Mouse (Mus musculus) cerebellum, postnatal 4 days (tissue): ENCODE results near the gene Slc16a7.

Experiments
- DNase-seq, 2 experiments: peaks; one replicate each; pipeline ENCODE4 v3.0.0; 2022; ENCODE audit warnings: low spot score in 2 of 2, mixed read lengths in 1 of 2

Slc16a7 gene

GRCm38 (mm10) chr10:125388876-125389786 lies at the start of gene Slc16a7:
TSS of gene Slc16a7 (minus strand) at chr10:125389465.
- DNase-seq, result peak; percentile 52 to 77

- no peak for DNase-seq
These were observed 29.5 kb upstream of the Slc16a7 start for GRCm38 (mm10) chr10:125418795-125419194.

- DNase-seq, result no peak
These were observed 10.5 kb upstream of the Slc16a7 start for GRCm38 (mm10) chr10:125399796-125400195.

GRCm38 (mm10) chr10:125390011-125390410 lies 746 bp upstream of the Slc16a7 start:
- DNase-seq, result no peak

GRCm38 (mm10) chr10:125388481-125388875 lies 787 bp downstream of the Slc16a7 start:
- no peak for DNase-seq

GRCm38 (mm10) chr10:125387782-125388415 lies 1.4 kb downstream of the Slc16a7 start:
- DNase-seq, result no peak

GRCm38 (mm10) chr10:125375526-125375925 lies 13.7 kb downstream of the Slc16a7 start:
- no peak for DNase-seq

- no peak for DNase-seq
These were observed 16.6 kb downstream of the Slc16a7 start for GRCm38 (mm10) chr10:125372666-125373065.

- no peak for DNase-seq
These were observed 17.8 kb downstream of the Slc16a7 start for GRCm38 (mm10) chr10:125371451-125371850.

- DNase-seq, result no peak
These were observed 19.1 kb downstream of the Slc16a7 start for GRCm38 (mm10) chr10:125370037-125370610.

GRCm38 (mm10) chr10:125358479-125358878 lies 30.8 kb downstream of the Slc16a7 start:
- no peak for DNase-seq

- no peak for DNase-seq
These were observed 36.5 kb downstream of the Slc16a7 start for GRCm38 (mm10) chr10:125352805-125353204.

GRCm38 (mm10) chr10:125348171-125348570 lies 41.1 kb downstream of the Slc16a7 start:
- no peak for DNase-seq

GRCm38 (mm10) chr10:125347149-125347548 lies 42.1 kb downstream of the Slc16a7 start:
- no peak for DNase-seq

GRCm38 (mm10) chr10:125346364-125346763 lies 42.9 kb downstream of the Slc16a7 start:
- DNase-seq, result no peak

GRCm38 (mm10) chr10:125345583-125345982 lies 43.7 kb downstream of the Slc16a7 start:
- DNase-seq, result no peak

- DNase-seq, result no peak
These were observed 47.1 kb downstream of the Slc16a7 start for GRCm38 (mm10) chr10:125342204-125342603.

GRCm38 (mm10) chr10:125333799-125334198 lies 55.5 kb downstream of the Slc16a7 start:
- no peak for DNase-seq

- no peak for DNase-seq
These were observed 57.9 kb downstream of the Slc16a7 start for GRCm38 (mm10) chr10:125331334-125331733.

GRCm38 (mm10) chr10:125328331-125329063 lies 60.8 kb downstream of the Slc16a7 start:
- DNase-seq, result no peak

- DNase-seq, result no peak
These were observed 64.2 kb downstream of the Slc16a7 start for GRCm38 (mm10) chr10:125324871-125325565.
